Mouse (Mus musculus): ENCODE results near the gene Zp2.

- no peak for TF ChIP-seq CTCF (IDR thresholded peaks at IDR 0.05; ENCODE audit: low read depth, low read length)
- TF ChIP-seq TAL1 (conservative IDR thresholded peaks at IDR 0.05; ENCODE audit: low read depth, low read length), result no peak
- TF ChIP-seq GATA1 (IDR thresholded peaks at IDR 0.05; ENCODE audit: borderline replicate concordance, low read length), result no peak
- no peak for TF ChIP-seq GATA2 (IDR thresholded peaks at IDR 0.05; ENCODE audit: borderline replicate concordance, low read depth, low read length)
- no peak for TF ChIP-seq POLR2AphosphoS5 (IDR thresholded peaks at IDR 0.05; ENCODE audit: insufficient replicate concordance, low read depth, low read length)
Measured at GRCm38 (mm10) chr7:120116976-120117375, 28.1 kb downstream of the Zp2 start.

Measured in G1E (cell line).